Mouse (Mus musculus) liver, adult 2 months (tissue): ENCODE data around the gene Arrdc4. TPM values are rescaled to one million over a fixed set of nuclear protein-coding genes. Genes with fewer than 3 reads are reported as not detected.

Experiments used
- DNase-seq: peaks from one replicate; pipeline ENCODE4 v3.0.0-alpha.2; 2011; ENCODE audit warnings: low read depth, low spot score; ENCODE audit errors: extremely low read depth
- H3K27ac ChIP-seq: fragments of 200-500 bp; replicated peaks from 2 replicates; pipeline ENCODE4 v1.5.1; 2012; ENCODE audit warnings: low read depth, mild to moderate bottlenecking, control low read depth, inconsistent platforms, low read length; ENCODE audit not compliant: insufficient read depth
- H3K27me3 ChIP-seq: fragments of 200-500 bp; 2 replicates; pipeline ENCODE4 v1.6.1; 2012; ENCODE audit warnings: mild to moderate bottlenecking, moderate library complexity, low read length, inconsistent platforms; ENCODE audit not compliant: control insufficient read depth, insufficient read depth
- H3K36me3 ChIP-seq: fragments of 200-500 bp; 2 replicates; pipeline ENCODE4 v1.6.1; 2012; ENCODE audit warnings: low read length, inconsistent platforms; ENCODE audit not compliant: control insufficient read depth, insufficient read depth
- H3K4me1 ChIP-seq: fragments of 200-500 bp; 2 replicates; pipeline ENCODE4 v1.6.1; 2011; ENCODE audit warnings: low read length; ENCODE audit not compliant: control insufficient read depth, insufficient read depth
- H3K4me3 ChIP-seq: fragments of 200-500 bp; 2 replicates; pipeline ENCODE4 v1.5.1; 2011; ENCODE audit warnings: low read depth, mild to moderate bottlenecking, control low read depth, low read length, moderate library complexity; ENCODE audit not compliant: insufficient read depth
- H3K79me2 ChIP-seq: fragments of 200-500 bp; 2 replicates; pipeline ENCODE4 v1.6.1; 2012; ENCODE audit warnings: inconsistent platforms, mild to moderate bottlenecking, low read length, moderate library complexity; ENCODE audit not compliant: control insufficient read depth, insufficient read depth
- H3K9ac ChIP-seq: fragments of 200-500 bp; 2 replicates; pipeline ENCODE4 v1.6.1; 2012; ENCODE audit warnings: low read depth, mild to moderate bottlenecking, control low read depth, inconsistent platforms, low read length
- CTCF ChIP-seq: fragments of 200-500 bp; IDR thresholded peaks from 2 replicates; pipeline ENCODE4 v1.5.1; 2011; ENCODE audit warnings: low read depth, low read length, control low read depth
- POLR2A ChIP-seq: fragments of 200-500 bp; IDR thresholded peaks from 2 replicates; pipeline ENCODE4 v1.6.1; 2011; ENCODE audit warnings: low read length, control low read depth; ENCODE audit not compliant: insufficient read depth; ENCODE audit errors: extremely low read depth
- WGBS: fragments of 180-500 bp; shearing (Covaris S2); methylation state at CpG from one replicate; pipeline ENCODE4 v1.1.7; 2018; 5-methylcytosine and 5-hydroxymethylcytosine counted together
- polyA plus RNA-seq: library from polyadenylated mRNA; depleted of rRNA; stranded (reverse); fragments of >200 nt; gene quantifications from 2 replicates; pipeline ENCODE4 v1.2.3, GENCODE M21; 2012
- total RNA-seq: library from RNA; depleted of rRNA; stranded (reverse); fragments of >200 nt; gene quantifications from 2 replicates; pipeline ENCODE4 v1.2.3, GENCODE M21; 2014

Gene Arrdc4
- total and polyA plus RNA-seq, 2 experiments, result 4.4 to 11.2 TPM

GRCm38 (mm10) chr7:68691454-68691853, 57.6 kb downstream of the Arrdc4 start:
- no peaks in the 10 kb centered on the region for H3K27me3 ChIP-seq
- peaks cover 5% of the 10 kb centered on the region; the same call in 1 of the 2 replicates for H3K4me1 ChIP-seq
- H3K4me3 ChIP-seq, result no peak overlapping the region
- TF ChIP-seq POLR2A, result no peak
- no peak for DNase-seq
- H3K79me2 ChIP-seq, result no peaks in the 10 kb centered on the region
- 96% methylated on average over 1 of the region's 1 CpGs for WGBS
- H3K36me3 ChIP-seq, result no peaks in the 10 kb centered on the region
- H3K9ac ChIP-seq, result no peak overlapping the region
- no peak overlapping the region for H3K27ac ChIP-seq

DNA sequence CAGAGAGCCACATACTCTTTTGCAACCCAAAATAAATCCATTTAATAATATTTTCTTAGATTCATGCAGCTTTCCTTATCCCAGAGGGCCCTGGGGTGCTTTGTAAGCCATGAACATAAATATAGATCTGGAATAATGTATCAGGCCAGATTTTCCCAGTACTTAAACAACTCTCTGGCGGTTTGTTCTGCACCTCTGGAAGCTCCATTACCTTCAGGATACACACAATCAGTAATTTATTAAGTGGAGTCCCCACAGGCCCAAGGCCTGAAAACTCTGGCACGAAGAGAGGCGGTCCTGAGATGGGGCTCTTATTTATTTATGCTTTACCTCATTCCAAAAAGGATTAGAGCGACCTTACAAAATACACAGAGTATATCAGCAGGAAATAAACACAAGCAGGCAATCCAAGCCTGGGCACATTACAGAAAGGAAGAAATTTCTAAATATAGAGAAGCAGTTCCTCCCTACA, 61.9 kb downstream of the Arrdc4 start:
- H3K9ac ChIP-seq, result no peak overlapping the region
- DNase-seq, result peak; percentile 76
- H3K36me3 ChIP-seq, result no peaks in the 10 kb centered on the region
- WGBS, result 9% methylated on average over 4 of the region's 4 CpGs
- no peaks in the 10 kb centered on the region for H3K79me2 ChIP-seq
- H3K4me1 ChIP-seq, result peaks cover 22% of the 10 kb centered on the region
- no peak overlapping the region for H3K4me3 ChIP-seq
- H3K27ac ChIP-seq, result peak overlapping the region; percentile 32; the same call in 1 of the 2 replicates
- no peaks in the 10 kb centered on the region for H3K27me3 ChIP-seq
- no peak for TF ChIP-seq CTCF
